Mouse (Mus musculus) granulocyte monocyte progenitor cell, adult 5-6 weeks (primary cell): ENCODE data around the gene Pdss2. TPM values are rescaled to one million over a fixed set of nuclear protein-coding genes. Genes with fewer than 3 reads are reported as not detected.

Source experiments
- ATAC-seq: replicated peaks from 2 replicates; pipeline ENCODE4 v1.8.0; 2016; ENCODE audit warnings: mild to moderate bottlenecking, moderate TSS enrichment, inconsistent platforms; ENCODE audit not compliant: poor library complexity, severe bottlenecking
- total RNA-seq, 2 experiments: library from RNA; stranded (forward) in 1 of 2; stranded (reverse) in 1 of 2; fragments of 200-712, 200-1000 nt in 1 of 2; fragments of >200 nt in 1 of 2; fragmentation: Nextera tagmentation in 1 of 2; gene quantifications; 2 replicates each; pipeline ENCODE4 v1.2.3; 2014 to 2017

Gene Pdss2
- total RNA-seq, 2 experiments from 2014 or later: 10.1 to 22.9 TPM

DNA sequence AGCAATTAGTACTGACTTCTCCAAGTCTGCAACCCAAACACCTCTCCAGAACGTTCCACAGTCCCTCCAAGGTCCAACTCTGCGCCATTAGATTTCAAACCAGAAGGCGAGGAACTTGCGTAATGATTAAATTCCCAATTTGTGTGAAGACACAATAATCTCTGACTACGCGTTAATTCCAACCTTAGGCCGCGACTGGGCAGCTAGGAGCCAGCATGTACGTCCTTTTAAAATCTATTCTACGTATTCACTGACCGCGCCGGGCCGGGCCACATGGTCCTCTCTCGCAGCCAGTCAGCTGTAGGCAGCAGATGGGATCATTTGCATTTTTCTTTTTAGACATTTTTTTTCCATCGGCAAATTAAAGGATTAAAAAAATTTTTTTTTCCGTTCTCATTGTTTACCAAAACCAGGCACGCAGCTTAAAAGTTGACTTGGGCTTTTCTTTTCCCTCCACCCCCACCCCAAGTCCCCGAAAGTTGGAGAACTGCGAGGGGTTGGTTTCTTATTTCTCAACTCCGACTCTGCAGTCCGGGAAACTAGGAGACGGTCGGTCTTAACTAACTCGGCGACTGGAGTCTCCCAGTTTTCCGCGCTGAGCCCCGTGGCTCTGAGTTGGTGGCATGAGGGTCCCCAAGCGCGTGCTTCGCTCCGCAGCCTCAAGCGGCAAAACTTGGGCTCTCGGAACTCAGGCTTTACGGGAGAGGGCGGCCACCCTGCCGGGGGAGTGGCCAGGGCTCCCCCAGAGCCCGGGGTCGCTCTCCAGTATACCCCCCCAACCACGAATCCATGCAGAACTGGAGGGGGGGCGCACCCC, 256.8 kb downstream of the Pdss2 start:
- peak; percentile 34 for ATAC-seq

DNA sequence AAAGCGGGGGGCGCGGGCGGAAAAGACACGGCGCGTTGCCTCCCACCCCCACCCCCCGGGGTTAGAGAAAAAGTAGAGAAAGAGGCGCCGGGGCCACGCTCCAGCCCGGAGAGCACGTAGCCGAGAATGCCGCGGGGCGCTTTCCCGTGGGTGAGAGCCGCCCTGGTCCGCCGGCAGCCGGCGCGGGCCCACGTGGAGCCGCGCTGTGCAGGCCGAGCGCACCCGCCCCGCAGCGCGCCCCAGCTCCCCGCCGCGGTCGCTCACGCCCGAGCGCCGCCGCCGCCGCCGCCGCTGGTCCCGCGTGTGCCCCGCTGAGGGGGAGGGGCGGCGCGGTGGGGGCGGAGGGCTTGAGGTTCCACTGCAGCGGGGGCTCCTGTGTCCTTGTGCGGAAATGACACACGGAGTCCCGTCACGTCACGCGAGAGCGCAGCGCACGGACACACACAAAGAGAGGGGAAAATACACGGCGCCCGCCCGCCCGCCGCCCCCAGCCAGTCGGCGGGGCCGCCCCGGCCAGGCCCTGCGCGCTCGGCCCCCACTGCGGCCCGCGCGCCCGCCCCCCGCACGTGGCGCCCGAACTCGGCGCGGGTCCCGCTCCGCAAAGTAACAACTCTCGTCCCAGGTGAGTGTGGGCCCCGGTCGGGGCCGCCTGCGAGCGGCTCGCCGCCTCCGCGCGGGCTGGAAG, 257.6 kb downstream of the Pdss2 start, which contains the start of gene Bend3:
TSS of gene Bend3 (plus strand) at position 81 of the 685 bp plus-strand sequence.
- ATAC-seq: peak; percentile 48

- ATAC-seq: peak; percentile 88
Observed at GRCm38 (mm10) chr10:43479436-43480157, 258.3 kb downstream of the Pdss2 start.

DNA sequence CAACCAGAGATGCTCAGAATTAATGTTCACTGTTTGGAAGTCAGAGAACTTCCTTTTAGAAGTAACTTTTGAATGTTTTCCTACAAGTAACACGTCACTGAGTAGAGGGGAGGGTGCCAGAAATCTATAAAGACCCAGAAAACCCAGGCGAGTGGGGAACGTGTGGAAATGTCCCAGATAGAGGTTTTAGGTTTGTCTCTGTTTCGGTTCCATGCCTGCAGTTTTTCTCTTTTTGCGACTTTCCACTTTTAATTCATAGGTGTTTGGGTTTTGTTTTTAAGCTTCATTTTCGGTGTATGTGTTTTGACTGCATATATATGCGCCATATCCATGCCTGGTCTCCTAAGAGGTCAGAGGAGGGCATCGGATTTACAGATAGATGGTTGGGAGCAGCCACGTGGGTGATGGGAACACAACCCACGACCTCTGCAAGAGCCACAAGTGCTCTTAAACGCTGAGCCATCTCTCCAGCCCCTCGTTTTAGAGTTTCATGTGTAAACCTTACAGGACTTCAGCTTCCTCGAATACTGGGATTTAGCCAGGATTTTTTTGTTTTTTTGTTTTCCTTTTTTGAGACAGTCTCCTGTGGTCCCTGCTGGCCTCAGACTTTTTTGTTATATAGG, 259.1 kb downstream of the Pdss2 start:
- ATAC-seq: no peak

DNA sequence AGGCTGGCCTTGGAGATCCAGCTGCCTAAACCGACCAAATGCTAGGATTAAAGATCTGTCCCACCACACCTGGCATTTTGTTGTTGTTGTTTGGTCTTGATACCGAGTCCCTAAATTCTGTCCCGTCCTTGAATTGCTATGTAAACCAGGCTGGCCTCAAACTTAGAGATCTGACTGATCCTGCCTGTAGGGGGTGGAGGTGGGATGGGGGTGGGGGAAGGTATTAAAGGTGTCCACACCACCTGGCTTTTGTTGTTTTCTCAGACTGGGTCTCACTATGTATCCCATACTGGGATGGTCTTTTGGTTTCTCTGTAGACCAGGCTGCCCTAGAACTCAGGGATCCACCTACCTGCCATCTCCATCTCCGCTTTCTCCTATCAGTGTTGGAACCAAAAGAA, 259.9 kb downstream of the Pdss2 start:
- ATAC-seq: no peak

DNA sequence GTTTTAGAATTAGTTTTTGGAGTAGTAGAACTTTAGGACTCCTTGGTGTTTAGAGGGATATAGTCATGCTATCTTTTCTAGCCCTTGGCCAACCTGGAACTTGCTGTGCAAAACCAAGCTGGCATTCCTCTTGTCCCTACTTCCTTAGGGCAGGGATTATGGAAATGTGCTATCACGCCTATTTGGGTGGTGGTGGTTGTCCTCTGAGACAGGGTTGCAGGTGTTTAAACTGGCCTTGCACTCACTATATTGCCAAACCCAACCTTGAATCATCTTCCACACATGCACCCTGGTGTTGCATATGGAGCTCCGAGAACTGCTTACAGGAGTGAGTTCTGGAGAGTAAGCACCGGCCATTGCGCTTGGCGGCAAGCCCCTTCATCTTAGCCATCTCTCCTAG, 260.7 kb downstream of the Pdss2 start:
- ATAC-seq: no peak

DNA sequence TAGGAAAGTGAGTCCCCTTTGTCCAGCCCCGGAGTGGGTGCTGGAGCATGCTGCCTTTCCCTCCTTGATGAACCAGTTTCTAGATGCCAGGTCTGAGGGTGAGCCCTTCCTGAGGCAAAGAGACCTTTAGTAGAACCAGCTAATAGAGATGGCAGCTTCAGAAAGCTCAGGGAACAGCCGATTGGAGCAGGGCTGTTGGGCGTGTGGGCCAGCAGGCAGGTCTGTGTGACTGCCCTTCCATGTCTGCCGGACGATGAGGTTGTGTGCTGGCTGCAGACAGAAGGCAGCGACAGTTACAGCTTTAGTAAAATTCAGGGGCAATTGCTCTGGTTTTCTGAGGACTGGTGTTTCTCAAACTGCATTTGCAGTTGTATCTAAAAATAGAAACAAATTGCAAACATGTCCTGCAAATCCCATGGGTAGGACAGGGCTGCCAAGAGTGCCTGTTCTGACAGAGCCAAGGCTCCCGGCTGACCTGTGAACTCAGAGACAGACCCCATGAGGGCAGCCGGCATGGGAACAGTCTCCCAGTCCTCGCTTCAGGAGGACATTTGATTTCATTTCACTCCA, 262.2 kb downstream of the Pdss2 start:
- no peak for ATAC-seq

DNA sequence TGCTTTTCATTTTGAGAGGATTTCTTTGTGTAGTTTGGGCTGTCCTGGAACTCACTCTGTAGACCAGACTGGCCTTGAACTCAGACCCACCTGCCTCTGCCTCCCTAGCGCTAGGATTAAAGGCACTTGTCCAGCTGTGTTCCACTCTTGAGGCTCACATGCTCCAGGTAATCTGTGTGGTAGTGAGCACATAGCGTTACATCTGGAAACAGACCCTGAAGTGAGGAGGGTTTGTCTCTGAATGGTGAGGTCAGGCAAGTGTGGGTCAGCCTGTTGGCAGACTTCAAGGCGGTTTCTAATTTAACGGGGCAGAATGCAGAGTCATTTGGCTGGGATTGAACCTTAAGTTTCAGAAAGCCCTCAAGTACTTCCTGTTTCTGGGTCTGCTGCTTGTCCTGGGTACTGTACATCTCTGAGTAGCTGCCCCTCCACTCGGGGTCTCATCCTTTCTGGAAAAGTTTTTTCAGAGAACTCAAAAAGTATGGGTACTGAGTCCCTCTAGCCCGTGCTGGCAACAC, 264.5 kb downstream of the Pdss2 start:
- ATAC-seq: peak; percentile 52; the same call in 1 of the 2 replicates

DNA sequence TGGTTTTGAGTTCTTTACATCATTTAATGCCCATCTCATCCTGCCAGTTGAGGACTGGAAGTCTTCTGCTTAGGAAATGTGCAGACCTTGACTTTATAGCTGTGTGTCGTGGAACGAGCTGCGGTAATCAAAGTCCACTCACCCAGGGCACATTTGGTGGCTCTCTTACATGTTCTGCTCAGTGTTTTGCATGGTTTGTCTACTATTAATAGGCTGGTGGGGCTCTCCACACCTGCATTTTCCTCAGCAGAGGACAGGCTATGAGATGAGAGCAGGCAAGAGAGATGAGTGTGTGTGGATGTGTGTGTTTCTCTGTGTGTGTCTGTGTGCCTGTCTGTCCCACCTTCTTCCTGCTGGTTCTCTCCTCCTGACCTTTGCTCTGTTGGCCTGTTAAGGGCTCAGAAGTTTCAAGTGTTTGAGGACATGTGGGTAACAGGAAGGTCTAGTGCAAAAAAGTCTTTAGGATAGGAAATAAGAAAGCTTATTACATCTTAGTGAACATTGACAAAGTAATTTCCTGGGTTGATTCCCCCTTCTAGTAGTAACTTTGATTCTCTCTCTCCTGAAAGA, 266.2 kb downstream of the Pdss2 start:
- no peak for ATAC-seq

DNA sequence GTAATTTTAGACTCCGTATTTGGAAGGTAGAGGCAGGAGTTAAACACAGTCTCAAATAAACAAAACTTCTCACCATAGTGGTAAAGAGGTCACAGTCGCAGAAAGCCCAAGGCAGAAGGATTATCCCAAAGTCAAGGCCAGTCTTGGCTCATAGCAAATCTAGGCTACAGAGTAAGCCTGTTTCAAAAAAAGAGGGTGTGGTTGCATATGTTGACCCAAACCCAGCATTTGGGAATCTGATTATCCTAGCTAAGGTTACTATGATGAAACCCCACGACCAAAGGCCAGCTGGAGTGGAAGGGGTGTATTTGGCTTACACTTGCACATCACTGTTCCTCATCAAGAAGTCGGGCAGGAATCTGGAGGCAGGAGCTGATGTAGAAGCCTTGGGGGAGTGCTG, 267.0 kb downstream of the Pdss2 start:
- ATAC-seq: no peak

DNA sequence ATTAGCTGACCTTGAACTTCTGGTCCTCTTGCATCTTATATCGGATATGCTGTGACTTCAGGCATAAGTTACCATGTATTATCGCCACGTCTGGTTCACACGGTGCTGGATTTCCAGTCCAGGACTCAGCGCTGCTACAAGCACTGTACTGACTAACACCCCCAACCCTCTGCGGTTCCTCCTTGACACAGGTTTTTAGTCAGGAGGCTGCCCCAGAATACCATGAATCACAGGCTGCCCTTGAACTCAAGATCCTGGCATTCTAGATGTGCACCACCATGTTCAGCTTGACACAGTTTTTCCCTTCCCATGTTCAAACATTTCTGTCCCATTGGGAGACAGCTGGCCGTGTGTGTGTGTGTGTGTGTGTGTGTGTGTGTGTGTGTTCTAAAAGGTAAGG, 267.9 kb downstream of the Pdss2 start:
- no peak for ATAC-seq

DNA sequence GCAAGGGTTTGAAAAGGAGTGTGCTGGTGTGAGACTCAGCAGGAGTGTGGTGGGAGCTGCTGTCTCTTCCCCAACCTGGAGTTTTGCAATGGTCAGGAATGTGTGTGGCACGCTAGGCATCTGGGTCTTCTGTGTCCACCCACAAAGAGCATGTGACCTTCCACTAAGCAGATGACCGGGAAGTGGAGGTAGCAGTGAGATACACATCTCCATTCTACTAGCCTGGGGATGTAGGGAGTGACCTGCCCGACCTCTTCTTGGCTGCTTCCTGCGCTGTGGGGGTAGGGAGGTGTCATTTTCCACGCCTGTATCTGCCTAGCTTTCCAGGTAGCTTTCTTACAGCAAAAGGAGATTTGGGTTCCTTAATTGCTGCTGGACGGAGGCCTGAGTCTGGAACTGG, 268.3 kb downstream of the Pdss2 start:
- no peak for ATAC-seq

- ATAC-seq: no peak
Observed at GRCm38 (mm10) chr10:43490034-43490433, 268.7 kb downstream of the Pdss2 start.

DNA sequence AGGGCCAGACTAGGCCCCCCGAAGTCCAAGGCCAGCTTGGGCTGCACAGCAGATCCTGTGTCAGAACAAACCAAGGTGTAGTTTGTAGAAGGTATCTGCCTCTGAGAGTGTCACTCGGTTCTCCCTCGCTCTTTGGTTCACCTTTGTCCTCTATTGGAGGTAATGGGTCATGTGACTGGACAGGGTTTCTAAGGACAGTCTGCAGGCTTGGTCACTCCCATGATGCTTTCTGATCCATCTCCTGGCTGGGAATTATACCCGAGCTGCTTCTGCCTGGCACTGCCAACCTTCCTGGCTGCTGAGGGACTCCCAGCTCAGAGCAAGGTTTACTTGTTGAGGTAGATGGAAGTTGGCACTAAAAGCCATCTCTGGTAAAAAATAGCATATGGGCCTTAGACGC, 269.6 kb downstream of the Pdss2 start:
- ATAC-seq: no peak

- no peak for ATAC-seq
Observed at GRCm38 (mm10) chr10:43502599-43502998, 281.3 kb downstream of the Pdss2 start.

GRCm38 (mm10) chr10:43504291-43504690, 283.0 kb downstream of the Pdss2 start:
- peak; percentile 79 for ATAC-seq

DNA sequence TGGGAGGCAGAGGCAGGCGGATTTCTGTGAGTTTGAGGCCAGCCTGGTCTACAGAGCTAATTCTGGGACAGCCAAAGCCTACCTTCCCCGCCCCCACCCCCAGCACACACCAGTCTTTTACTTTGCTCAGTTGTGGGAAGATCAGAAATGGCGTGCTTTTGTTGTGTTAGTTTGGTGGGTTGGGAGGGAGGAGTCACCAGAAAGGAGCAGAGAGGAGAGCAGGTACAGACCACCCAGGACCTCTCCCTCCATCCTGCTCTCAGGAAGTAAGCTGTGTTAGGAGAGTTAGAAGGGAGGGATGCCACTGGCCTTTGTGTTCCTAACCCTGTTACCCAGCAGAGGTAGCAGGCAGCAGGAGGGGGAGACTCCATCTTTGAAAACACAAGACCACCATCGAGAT, 285.8 kb downstream of the Pdss2 start:
- ATAC-seq: no peak

DNA sequence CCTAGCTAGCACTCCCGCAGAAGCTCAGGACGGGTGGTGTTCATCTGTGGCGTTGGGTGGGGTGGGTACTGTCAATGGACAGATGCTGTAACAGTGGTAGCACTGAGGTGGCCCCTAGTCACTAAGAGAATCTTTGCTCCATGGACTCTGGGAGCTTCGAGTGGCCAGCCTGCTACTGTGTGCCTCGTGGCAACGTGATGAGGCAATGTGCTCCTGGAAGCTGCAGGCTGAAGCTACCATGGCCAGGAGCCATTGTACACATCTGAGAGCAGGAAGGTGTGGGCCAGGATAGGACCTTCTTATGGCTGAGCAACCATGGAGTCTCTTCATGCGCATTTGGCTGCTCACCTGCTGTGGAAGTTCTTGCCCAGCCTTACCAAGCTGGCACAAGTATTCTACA, 287.9 kb downstream of the Pdss2 start:
- no peak for ATAC-seq

DNA sequence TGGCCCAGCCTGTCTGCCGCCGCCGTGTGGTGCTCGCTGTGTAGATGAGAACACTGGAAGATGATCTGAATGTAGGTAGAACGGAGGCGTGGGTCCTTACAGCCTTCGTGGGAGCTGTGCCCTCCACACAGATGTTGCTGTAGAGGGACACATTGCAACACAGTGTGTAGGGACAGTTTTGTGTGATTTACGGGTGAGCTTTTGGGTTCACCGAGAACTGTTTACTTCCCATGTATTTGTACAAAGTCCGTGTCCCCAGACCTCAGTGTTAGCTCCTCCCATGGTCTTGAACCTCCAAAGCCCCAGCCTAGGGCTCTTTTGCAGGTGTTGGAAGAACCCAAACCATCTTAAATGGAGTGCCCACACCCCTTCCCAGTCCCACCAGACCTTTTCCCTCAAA, 291.7 kb downstream of the Pdss2 start:
- ATAC-seq: no peak
